Mouse (Mus musculus): ENCODE results near the gene Eps8l1. TPM values are rescaled to one million over a fixed set of nuclear protein-coding genes. Genes with fewer than 3 reads are reported as not detected.
A peak's percentile ranks its signal among the peaks of the same experiment; 100 is the strongest.

The Eps8l1 gene
- polyA plus RNA-seq, 1 experiment from 2014 or later = 6.6 TPM

DNA sequence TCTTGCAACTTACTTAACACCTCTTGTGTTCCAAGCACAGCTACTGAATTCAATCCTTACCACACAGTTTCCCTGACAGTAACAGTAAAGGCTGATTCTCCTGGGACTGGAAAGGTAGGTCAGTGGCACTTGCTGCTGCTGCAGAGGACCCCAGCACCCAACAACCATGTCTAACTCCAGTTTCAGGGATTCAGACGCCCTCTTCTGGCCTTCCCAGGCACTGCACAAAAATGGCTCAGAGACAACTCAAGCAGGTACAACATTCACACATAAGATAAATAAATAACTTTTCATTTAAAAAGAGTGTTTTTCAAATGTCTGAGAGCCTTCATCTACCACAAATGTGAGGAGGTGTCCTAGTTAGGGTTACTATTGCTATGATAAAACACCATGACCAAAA lies 13.3 kb upstream of the Eps8l1 start:
- no peak for ATAC-seq (ENCODE audit: insufficient number of reproducible peaks, insufficient read depth, low FRiP score, low TSS enrichment, low read depth)
- Histone ChIP-seq H3K4me2 (no peak overlapping the region), H3K27me3 (no peaks in the 10 kb centered on the region), H3K27ac (no peak overlapping the region), H3K36me3 (peaks cover 21% of the 10 kb centered on the region), H3K4me1 (no peaks in the 10 kb centered on the region), H3K9me3 (no peaks in the 10 kb centered on the region), H3K4me3 (no peak overlapping the region), H3K9ac (no peak overlapping the region)
- WGBS = 6% methylated on average over 1 of the region's 1 CpGs

DNA sequence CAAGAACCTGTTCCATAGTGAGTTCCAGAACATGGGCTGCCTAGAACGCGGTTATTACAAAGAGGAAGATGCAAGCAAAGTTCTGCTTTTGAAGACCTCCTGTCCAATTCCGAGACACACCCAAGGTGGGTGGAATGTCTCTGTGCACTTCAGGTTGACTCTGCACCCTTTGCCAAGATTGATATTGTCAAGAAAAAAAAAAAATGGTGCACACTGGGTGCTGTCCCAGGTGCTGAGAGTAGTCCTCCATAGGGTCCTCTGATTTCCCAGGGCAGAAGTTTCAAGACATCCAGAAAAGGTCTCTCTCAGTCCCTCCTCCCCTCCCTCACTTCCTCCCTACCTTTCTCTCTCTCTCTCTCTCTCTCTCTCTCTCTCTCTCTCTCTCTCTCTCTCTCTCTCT lies 12.0 kb upstream of the Eps8l1 start:
- no peak overlapping the region for H3K4me2 ChIP-seq
- H3K9ac ChIP-seq = no peak overlapping the region
- no peak overlapping the region for H3K27ac ChIP-seq
- no peaks in the 10 kb centered on the region for H3K4me1 ChIP-seq
- ATAC-seq (ENCODE audit: insufficient number of reproducible peaks, insufficient read depth, low FRiP score, low TSS enrichment, low read depth) = no peak
- H3K9me3 ChIP-seq = no peaks in the 10 kb centered on the region
- 89% methylated on average over 3 of the region's 3 CpGs for WGBS
- H3K27me3 ChIP-seq = no peaks in the 10 kb centered on the region
- H3K4me3 ChIP-seq = no peak overlapping the region
- H3K36me3 ChIP-seq = peaks cover 8% of the 10 kb centered on the region

DNA sequence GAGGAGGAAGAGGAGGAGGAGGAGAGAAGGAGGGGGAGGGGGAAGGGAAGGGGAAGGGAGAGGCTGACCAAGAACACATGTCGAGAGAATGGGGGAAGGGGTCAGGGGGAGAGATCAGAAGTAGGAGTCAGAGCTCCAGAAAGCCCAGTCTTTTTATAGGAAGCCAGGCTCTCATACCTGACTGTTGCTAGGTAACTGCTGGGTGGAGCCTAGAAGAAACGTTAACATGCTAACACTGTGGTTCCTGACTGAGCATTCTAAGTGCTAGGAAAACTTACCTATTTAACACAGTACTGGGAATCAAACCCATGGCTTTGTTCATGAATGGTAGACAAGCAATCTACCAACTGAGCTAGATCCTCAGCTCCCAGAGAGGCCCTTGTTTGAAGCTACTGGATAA lies 11.3 kb upstream of the Eps8l1 start:
- Histone ChIP-seq H3K36me3 (peaks cover under 1% of the 10 kb centered on the region; the same call in 1 of the 2 replicates), H3K4me2 (no peak overlapping the region), H3K9ac (no peak overlapping the region), H3K4me3 (no peak overlapping the region), H3K9me3 (no peaks in the 10 kb centered on the region), H3K4me1 (no peaks in the 10 kb centered on the region), H3K27ac (no peak overlapping the region), H3K27me3 (no peaks in the 10 kb centered on the region)
- no peak for ATAC-seq (ENCODE audit: insufficient number of reproducible peaks, insufficient read depth, low FRiP score, low TSS enrichment, low read depth)
- WGBS = 21% methylated on average over 2 of the region's 2 CpGs

DNA sequence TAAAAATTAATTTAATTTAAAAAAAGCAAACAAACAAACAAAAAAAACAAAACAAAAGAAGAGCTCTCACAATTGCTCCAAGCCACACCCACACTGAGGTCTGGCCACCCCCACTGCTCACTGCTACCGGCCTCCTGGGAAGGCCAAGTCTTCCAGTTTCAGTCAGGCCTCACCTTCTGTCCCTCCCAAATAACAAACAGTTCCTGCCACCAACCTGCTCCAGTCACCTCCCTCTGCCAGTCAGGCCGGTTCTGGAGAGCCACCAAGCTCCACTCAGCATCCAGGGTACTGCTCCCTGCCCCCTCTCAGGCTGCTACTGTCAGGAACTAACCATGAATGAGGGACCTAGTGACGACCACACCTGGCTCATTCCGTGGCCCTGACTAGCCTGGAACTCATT lies 7.8 kb upstream of the Eps8l1 start:
- no peak overlapping the region for H3K9ac ChIP-seq
- 9% methylated on average over 4 of the region's 4 CpGs for WGBS
- H3K4me3 ChIP-seq = no peak overlapping the region
- no peaks in the 10 kb centered on the region for H3K4me1 ChIP-seq
- no peak overlapping the region for H3K27ac ChIP-seq
- no peak for ATAC-seq (ENCODE audit: insufficient number of reproducible peaks, insufficient read depth, low FRiP score, low TSS enrichment, low read depth)
- H3K27me3 ChIP-seq = no peaks in the 10 kb centered on the region
- H3K9me3 ChIP-seq = no peaks in the 10 kb centered on the region
- no peaks in the 10 kb centered on the region for H3K36me3 ChIP-seq
- H3K4me2 ChIP-seq = no peak overlapping the region

DNA sequence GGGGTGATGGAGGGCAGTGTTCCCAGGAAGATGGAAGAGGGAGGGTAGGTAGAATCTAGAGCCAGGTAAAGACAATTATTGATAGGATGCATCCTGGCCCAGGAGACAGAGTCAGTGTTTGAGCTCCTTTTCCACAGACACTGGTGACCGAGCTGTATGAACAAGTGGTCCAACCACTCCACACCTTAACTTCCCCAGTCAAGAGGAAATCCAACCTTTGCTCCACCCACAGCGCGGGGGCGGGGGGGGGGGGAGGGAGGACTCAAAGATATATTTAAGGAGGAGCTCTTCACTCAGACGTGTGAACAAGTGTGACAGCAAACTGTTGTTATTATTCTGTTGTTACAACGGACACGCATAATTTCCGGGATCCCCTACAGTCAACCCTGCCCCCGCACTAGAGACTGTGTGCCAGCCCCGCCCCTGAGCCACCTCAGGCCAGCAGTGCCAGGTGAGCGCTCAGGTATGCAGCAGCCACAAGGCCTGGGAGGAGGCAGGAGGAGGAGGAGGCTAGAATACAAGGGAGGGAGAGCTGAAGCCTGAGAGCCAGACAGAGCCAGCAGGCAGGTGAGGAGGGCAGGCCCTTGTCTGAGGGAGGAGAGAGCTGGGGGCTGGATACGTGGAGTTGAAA lies 3.8 kb downstream of the Eps8l1 start:
- WGBS = 12% methylated on average over 12 of the region's 12 CpGs
- H3K9ac ChIP-seq = 0 out of 2 replicates have a peak overlapping the region, but pooled peaks have one; percentile 11
- H3K36me3 ChIP-seq = no peaks in the 10 kb centered on the region
- 0 out of 2 replicates have a peak overlapping the region, but pooled peaks have one; percentile 24 for H3K4me2 ChIP-seq
- no peaks in the 10 kb centered on the region for H3K9me3 ChIP-seq
- H3K27me3 ChIP-seq = peaks cover under 1% of the 10 kb centered on the region; the same call in 1 of the 2 replicates
- H3K4me1 ChIP-seq = no peaks in the 10 kb centered on the region
- H3K27ac ChIP-seq = peak overlapping the region; percentile 60
- peak; percentile 70; the same call in 1 of the 2 replicates for ATAC-seq (ENCODE audit: insufficient number of reproducible peaks, insufficient read depth, low FRiP score, low TSS enrichment, low read depth)
- H3K4me3 ChIP-seq = no peak overlapping the region

DNA sequence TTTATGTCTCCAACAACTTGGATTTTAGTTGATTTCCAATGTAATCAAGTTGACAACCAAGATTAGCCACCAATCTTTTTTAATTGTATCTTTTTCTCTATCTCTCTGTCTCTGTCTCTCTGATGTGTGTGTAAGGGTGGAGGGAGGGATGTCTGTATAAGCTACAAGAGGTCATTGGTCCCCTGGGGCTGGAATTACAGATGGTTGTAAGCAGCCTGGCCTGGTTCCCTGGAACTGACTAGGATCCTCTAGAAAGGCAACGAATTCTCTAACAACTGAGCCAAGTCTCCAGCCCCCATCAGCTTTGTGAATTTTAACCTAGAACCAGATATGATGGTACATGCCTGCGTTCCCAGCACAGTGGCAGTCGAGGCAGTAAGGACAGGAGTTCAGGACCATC lies 7.3 kb downstream of the Eps8l1 start:
- no peaks in the 10 kb centered on the region for H3K9me3 ChIP-seq
- H3K4me1 ChIP-seq = peaks cover 4% of the 10 kb centered on the region; the same call in 1 of the 2 replicates
- H3K36me3 ChIP-seq = no peaks in the 10 kb centered on the region
- H3K27ac ChIP-seq = no peak overlapping the region
- WGBS = 68% methylated on average over 3 of the region's 3 CpGs
- ATAC-seq (ENCODE audit: insufficient number of reproducible peaks, insufficient read depth, low FRiP score, low TSS enrichment, low read depth) = no peak
- no peak overlapping the region for H3K9ac ChIP-seq
- no peak overlapping the region for H3K4me3 ChIP-seq
- H3K27me3 ChIP-seq = peaks cover 27% of the 10 kb centered on the region
- no peak overlapping the region for H3K4me2 ChIP-seq

DNA sequence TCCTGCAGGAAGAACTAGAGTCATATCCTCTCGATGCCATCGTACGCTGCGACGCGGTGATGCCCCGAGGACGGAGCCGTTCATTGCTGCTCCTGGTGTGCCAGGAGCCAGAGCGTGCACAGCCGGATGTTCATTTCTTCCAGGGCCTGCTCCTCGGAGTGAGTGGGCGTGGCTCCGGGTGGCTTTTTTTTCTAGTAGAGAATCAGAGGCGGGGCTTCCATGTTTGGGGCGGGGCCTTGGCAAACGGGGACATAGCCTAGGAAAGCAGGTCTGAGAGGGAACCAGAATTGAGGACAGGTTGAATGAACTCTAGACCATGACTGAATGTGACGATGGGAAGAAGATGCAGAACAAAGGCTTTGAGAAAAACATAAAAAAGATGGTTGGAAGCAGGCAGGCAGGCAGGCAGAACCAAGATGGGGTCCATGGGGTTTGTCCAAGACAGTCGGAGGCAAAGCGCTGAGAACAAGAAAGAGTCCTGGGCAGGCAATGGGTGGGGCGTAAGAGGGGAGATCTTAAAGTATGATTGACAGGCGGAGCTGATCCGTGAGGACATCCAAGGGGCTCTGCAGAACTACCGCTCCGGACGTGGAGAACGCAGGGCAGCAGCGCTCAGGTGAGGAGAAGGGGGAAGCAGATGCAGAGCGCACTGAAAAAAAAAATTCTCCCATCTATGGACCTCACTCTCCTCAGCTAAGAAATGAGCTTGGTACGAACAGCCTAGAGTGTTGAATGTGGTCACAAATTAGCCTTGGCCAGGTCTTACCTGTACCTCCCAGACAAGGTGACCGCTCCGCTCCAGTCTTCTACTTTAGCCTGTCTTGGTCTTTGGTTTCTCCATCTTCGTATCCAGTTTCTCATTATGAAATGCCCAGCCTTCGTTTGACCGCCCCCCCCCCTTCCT lies 10.1 kb downstream of the Eps8l1 start:
- Histone ChIP-seq H3K27ac (no peak overlapping the region), H3K4me1 (peaks cover 4% of the 10 kb centered on the region; the same call in 1 of the 2 replicates), H3K4me3 (peak overlapping the region; percentile 46), H3K36me3 (no peaks in the 10 kb centered on the region), H3K9ac (peak overlapping the region; percentile 56), H3K27me3 (peaks cover 52% of the 10 kb centered on the region), H3K4me2 (peak overlapping the region; percentile 82), H3K9me3 (no peaks in the 10 kb centered on the region)
- WGBS = 2% methylated on average over 35 of the region's 35 CpGs
- peak; percentile 23; the same call in 1 of the 2 replicates for ATAC-seq (ENCODE audit: insufficient number of reproducible peaks, insufficient read depth, low FRiP score, low TSS enrichment, low read depth)

DNA sequence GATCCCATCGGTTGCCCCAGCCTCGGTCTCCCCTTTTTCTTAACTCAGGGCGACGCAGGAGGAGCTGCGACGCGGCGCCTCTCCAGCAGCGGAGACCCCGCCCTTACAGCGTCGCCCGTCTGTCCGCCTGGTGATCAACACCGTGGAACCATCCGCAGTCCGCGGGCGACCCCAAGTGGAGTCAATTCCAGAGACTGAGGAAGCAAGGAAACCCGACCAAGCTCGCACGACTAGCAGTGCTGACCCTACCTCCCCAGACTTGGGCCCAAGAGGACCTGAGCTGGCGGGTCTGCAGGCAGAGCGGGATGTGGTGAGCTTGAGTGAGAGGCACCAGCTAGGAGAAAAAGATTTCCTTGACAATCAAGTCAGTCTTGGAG lies 10.7 kb downstream of the Eps8l1 start:
- H3K4me1 ChIP-seq = peaks cover 4% of the 10 kb centered on the region; the same call in 1 of the 2 replicates
- 1% methylated on average over 24 of the region's 24 CpGs for WGBS
- H3K4me2 ChIP-seq = peak overlapping the region; percentile 82
- no peaks in the 10 kb centered on the region for H3K36me3 ChIP-seq
- peaks cover 52% of the 10 kb centered on the region for H3K27me3 ChIP-seq
- no peaks in the 10 kb centered on the region for H3K9me3 ChIP-seq
- ATAC-seq (ENCODE audit: insufficient number of reproducible peaks, insufficient read depth, low FRiP score, low TSS enrichment, low read depth) = peak; percentile 75
- peak overlapping the region; percentile 46 for H3K4me3 ChIP-seq
- peak overlapping the region; percentile 56 for H3K9ac ChIP-seq
- no peak overlapping the region for H3K27ac ChIP-seq

DNA sequence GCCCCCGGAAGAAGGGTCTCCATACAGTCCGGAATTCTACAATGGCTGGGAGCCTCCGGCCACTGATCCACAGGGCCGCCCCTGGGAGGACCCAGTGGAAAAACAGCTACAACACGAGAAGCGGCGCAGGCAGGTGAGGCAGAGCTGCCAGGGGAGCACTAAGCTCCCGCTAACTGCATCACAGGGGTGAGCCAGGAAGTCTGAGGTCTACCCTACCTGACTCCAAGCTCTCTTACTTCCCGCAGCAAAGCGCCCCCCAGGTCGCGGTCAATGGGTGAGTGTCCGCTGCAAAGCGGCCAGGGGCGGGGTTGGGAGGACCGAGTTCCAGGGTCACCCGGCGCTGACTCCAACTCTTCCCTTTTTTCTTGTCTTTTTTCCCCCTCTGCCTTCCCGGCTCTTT lies 13.5 kb downstream of the Eps8l1 start:
- Histone ChIP-seq H3K4me3 (no peak overlapping the region), H3K36me3 (no peaks in the 10 kb centered on the region), H3K27me3 (peaks cover 52% of the 10 kb centered on the region), H3K27ac (no peak overlapping the region), H3K4me1 (peaks cover 14% of the 10 kb centered on the region), H3K9ac (0 out of 2 replicates have a peak overlapping the region, but pooled peaks have one; percentile 16), H3K9me3 (no peaks in the 10 kb centered on the region), H3K4me2 (no peak overlapping the region)
- WGBS = 8% methylated on average over 19 of the region's 19 CpGs
- no peak for ATAC-seq (ENCODE audit: insufficient number of reproducible peaks, insufficient read depth, low FRiP score, low TSS enrichment, low read depth)

DNA sequence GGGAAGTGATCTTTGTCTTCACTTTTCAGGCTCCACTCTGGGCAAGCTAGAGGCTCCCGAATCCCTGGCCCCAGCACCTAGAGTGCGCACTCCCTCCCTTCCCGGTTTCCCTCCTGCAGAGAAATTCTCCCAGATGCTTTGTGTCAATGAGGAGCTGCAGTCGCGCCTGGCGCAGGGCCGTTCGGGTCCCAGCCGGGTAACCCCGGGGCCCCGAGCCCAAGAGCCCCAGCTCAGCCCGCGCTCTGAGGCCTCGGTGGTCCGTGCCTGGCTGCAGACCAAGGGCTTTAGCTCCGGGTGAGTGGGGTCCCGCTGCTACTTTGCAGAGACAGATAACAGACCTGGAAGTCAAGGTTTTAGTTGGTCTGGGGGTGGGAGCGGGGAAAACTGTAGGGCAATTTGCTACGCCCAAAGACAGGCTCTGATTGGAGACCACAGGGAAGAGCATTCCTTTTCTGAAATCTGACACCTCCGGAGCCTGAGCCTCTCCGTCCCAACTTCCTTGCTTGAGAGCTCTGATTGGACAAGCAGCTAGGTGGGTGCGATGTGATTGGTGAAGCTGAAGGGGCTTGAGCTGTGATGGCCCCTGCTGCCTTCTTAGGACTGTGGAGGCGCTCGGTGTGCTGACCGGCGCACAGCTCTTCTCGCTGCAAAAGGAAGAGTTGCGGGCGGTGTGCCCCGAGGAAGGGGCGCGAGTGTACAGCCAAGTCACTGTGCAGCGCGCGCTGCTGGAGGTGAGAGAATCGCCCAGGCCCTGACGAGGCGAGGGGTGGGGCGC lies 17.7 kb downstream of the Eps8l1 start:
- WGBS = under 1% methylated on average over 39 of the region's 39 CpGs
- Histone ChIP-seq H3K9ac (peak overlapping the region; percentile 75), H3K9me3 (no peaks in the 10 kb centered on the region), H3K36me3 (peaks cover 26% of the 10 kb centered on the region), H3K4me3 (peak overlapping the region; percentile 53), H3K27ac (peak overlapping the region; percentile 97), H3K4me1 (peaks cover 23% of the 10 kb centered on the region), H3K27me3 (peaks cover 22% of the 10 kb centered on the region), H3K4me2 (peak overlapping the region; percentile 79)
- peak; percentile 95 for ATAC-seq (ENCODE audit: insufficient number of reproducible peaks, insufficient read depth, low FRiP score, low TSS enrichment, low read depth)

DNA sequence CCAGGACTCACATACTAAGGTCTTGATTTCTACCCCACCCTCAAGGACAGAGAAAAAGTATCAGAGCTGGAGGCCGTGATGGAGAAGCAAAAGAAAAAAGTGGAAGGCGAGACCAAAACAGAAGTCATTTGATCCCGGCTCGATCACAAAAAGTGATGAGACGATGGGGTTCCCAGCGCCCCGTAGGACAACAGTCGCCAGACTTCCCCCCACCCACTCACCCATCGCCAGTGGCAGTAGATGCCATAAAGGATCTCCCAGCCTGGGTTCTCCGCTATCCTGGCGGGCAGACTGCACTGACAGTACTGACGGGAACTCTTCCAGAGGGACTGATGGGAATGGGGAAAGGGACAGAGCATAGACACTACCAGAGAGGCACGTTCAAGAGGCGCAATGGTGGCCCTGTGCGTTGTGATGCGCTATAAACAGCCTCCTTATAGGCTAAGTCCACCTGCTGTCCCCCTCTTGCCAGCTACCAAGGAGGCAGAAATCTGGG lies 18.4 kb downstream of the Eps8l1 start:
- Histone ChIP-seq H3K4me3 (peak overlapping the region; percentile 53), H3K4me2 (peak overlapping the region; percentile 79), H3K4me1 (peaks cover 23% of the 10 kb centered on the region), H3K27ac (peak overlapping the region; percentile 97), H3K36me3 (peaks cover 33% of the 10 kb centered on the region), H3K9ac (peak overlapping the region; percentile 75), H3K9me3 (no peaks in the 10 kb centered on the region), H3K27me3 (peaks cover 15% of the 10 kb centered on the region)
- no peak for ATAC-seq (ENCODE audit: insufficient number of reproducible peaks, insufficient read depth, low FRiP score, low TSS enrichment, low read depth)
- WGBS = 2% methylated on average over 16 of the region's 16 CpGs

Measured in embryonic facial prominence, embryonic 13.5 days (tissue).